Mouse (Mus musculus) cerebellum, adult 2 months (tissue): ENCODE results near the gene Ttyh3.

Experiments used
- CTCF ChIP-seq: fragments of 200-500 bp; IDR thresholded peaks from 2 replicates; pipeline ENCODE4 v1.5.1; 2011; ENCODE audit warnings: low read depth, mild to moderate bottlenecking, control low read depth, low read length, moderate library complexity, borderline replicate concordance; ENCODE audit not compliant: insufficient read depth
- POLR2A ChIP-seq: fragments of 200-500 bp; IDR thresholded peaks from 2 replicates; pipeline ENCODE4 v1.6.1; 2011; ENCODE audit warnings: low read length, control low read depth, borderline replicate concordance; ENCODE audit not compliant: insufficient read depth

DNA sequence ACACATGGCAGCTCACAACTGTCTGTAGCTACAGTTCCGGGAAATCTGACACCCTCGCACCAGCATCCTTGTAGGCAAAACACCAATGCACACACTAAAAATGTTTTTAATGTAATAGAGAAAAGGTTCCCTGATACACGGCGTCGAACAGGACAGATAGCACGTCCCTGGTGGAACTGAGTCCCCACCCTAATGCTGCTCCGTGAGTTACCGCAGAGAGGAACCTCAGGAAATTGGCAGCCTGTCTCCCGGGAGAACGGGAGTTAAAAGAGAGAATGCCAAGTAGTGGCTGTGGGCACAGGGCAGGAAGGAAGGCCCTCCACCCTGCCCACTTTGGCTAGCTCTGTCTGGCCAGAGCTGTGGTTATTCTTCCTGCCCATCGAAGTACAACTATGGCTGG lies 2.4 kb upstream of the Ttyh3 start:
- TF ChIP-seq CTCF (no peak), POLR2A (no peak)
